Mouse (Mus musculus) inflammation-experienced regulatory T-cells (primary cell): ENCODE measurements around the gene Prrg1. TPM values are rescaled to one million over a fixed set of nuclear protein-coding genes. Genes with fewer than 3 reads are reported as not detected.

Experiments
- polyA plus RNA-seq, 2 experiments: library from polyadenylated mRNA; unstranded; fragments of 100-300 nt; shearing (Covaris generic); gene quantifications; one replicate each; pipeline ENCODE4 v1.2.1; 2017

Prrg1 gene
- 1 to 10 TPM; 5.3 to 6.9 TPM for polyA plus RNA-seq

GRCm38 (mm10) chrX:78583202-78584004 is at the start of gene Prrg1:
Gene Prrg1, minus strand, starts transcription at chrX:78583896.

Other genes with a start within 250 kb of the Prrg1 start
- not detected for gene 4930480E11Rik, start 214.3 kb downstream of the Prrg1 start, polyA plus RNA-seq
- under 1 TPM in 1 of 2 experiments, not detected in 1; 0.73 TPM for gene Fam47c, start 153.9 kb upstream of the Prrg1 start, polyA plus RNA-seq